In genomic region chr13:54884709-54885460, GRCm38 (mm10) we compare ENCODE assay signal across 11 mouse cellular contexts.
DNase-seq lines count a peak whose midpoint lies in the region; ATAC-seq lines count a peak whose summit lies in the region.
"Had no signal": no experiment of that assay in that cellular context is flagged by ENCODE, and none has a peak within 500 bp of the region (broad histone marks: within the 10 kb centered on the region; RNA-seq: fewer than 3 reads in every experiment).

No protein-coding gene starts in this region.

- peaks cover 59% of the 10 kb centered on the region for H3K4me1 ChIP-seq in hindbrain, embryonic 13.5 days (replicated peaks)
- H3K4me1 ChIP-seq in neural tube, embryonic 13.5 days (replicated peaks) = peaks cover 58% of the 10 kb centered on the region

- peaks cover 12% of the 10 kb centered on the region; the same call in 1 of the 2 replicates for H3K27me3 ChIP-seq in hindbrain, embryonic 13.5 days
- H3K27me3 ChIP-seq in neural tube, embryonic 13.5 days = peaks cover 7% of the 10 kb centered on the region; the same call in 1 of the 2 replicates

- H3K9me3 ChIP-seq in hindbrain, embryonic 13.5 days = no peaks in the 10 kb centered on the region
- H3K9me3 ChIP-seq in neural tube, embryonic 13.5 days = no peaks in the 10 kb centered on the region

- no peak overlapping the region for H3K4me3 ChIP-seq in hindbrain, embryonic 13.5 days
- no peak overlapping the region for H3K4me3 ChIP-seq in neural tube, embryonic 13.5 days
- H3K4me3 ChIP-seq: heart, adult 2 months had no signal

- no peak overlapping the region; the same call in 1 of the 2 replicates for H3K9ac ChIP-seq in hindbrain, embryonic 13.5 days
- H3K9ac ChIP-seq in neural tube, embryonic 13.5 days = peak overlapping the region; percentile 10; the same call in 1 of the 2 replicates
- H3K9ac ChIP-seq: lung, embryonic 14.5 days had no signal

- ATAC-seq in hindbrain, embryonic 13.5 days (ENCODE audit: low FRiP score) = peak; percentile 38; the same call in 1 of the 2 replicates
- ATAC-seq in neural tube, embryonic 13.5 days (ENCODE audit: low read depth) = peak; percentile 41

- no peaks in the 10 kb centered on the region for H3K36me3 ChIP-seq in hindbrain, embryonic 13.5 days
- no peaks in the 10 kb centered on the region for H3K36me3 ChIP-seq in neural tube, embryonic 13.5 days

- H3K27ac ChIP-seq in hindbrain, embryonic 13.5 days = peak overlapping the region; percentile 82
- H3K27ac ChIP-seq in neural tube, embryonic 13.5 days (replicated peaks) = peak overlapping the region; percentile 75
- H3K27ac ChIP-seq: heart, adult 2 months had no signal

- H3K4me2 ChIP-seq in hindbrain, embryonic 13.5 days = no peak overlapping the region
- no peak overlapping the region for H3K4me2 ChIP-seq in neural tube, embryonic 13.5 days
- H3K4me2 ChIP-seq: lung, embryonic 14.5 days had no signal

- WGBS in hindbrain, embryonic 13.5 days = 38% methylated on average over 14 of the region's 14 CpGs
- WGBS in neural tube, embryonic 13.5 days = 32% methylated on average over 14 of the region's 14 CpGs

- DNase-seq in retina, postnatal 1 day = peak; percentile 70
- no peak for DNase-seq in retina, embryonic 14.5 days (ENCODE audit: low spot score)
- peak; percentile 43 to 64 for DNase-seq in cerebellum, postnatal 25 days
- no peak for DNase-seq in urinary bladder, postnatal 25 days (ENCODE audit: low spot score)
- DNase-seq in ovary, adult 18-20 months (ENCODE audit: low spot score) = no peak
- DNase-seq in adrenal gland, adult 8-10 months = no peak
- DNase-seq: heart, adult 2 months; kidney, postnatal 14 days; lung, embryonic 14.5 days had no signal

Comparison
In these comparisons a context has a peak if more than half of its experiments do, and no peak if none do; other contexts are left out.
1. DNase-seq: peak in retina, postnatal 1 day (single experiment) and cerebellum, postnatal 25 days (2 of 2); none in retina, embryonic 14.5 days (single experiment), urinary bladder, postnatal 25 days (single experiment), ovary, adult 18-20 months (single experiment) and adrenal gland, adult 8-10 months (single experiment).